Mouse (Mus musculus): Measurements from ENCODE around the gene Klc4.

Klc4 gene

DNA sequence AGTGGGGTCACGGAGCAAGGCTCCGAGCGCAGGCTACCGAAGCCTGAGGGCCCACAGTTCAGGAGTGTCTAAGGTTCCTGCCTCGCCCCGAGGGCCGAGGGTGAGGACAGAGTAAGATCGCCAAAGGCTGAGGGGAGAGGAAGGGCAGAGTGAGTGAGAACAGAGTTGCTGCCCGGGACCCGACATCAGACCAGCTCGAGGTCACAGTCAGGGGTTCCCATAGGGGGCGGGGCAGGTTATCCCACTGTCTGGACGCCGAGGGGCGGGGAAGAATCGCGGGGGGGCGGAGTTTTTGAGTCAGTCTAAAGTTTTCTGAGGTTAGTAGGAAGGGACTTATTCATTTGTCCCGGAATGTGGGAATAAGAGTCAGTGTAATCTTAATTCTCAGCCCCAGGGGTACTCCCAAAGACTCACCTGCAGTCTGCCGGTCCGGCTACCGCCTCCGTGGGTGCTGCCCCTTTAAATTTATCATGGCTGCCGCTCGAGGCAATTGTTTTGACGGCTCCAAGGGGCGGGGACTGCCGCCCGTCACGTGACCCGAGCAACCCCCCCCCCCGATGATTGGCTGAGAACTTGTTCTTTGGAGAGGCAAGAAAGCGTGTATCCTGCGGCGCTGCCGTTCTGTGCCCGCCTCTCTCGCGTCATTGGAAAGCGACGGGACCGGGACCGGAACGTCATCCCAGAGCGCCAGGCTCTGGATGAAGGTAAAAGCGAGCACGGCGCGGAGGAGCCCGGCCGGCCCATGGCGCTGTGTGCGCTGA, at the start of gene Klc4, which contains the start of gene Mrpl2:
Klc4 (minus strand) TSS at position 462 of the 761 bp plus-strand sequence.
Mrpl2 (plus strand) TSS at position 669 of the 761 bp plus-strand sequence.
- in situ Hi-C loops (cut with MboI; ENCODE audit: unreplicated experiment in 2 of 2): loop anchor here in 1 of 2 experiments (10.0 kb wide), 1 partner anchor 129 kb away; the partner anchor contains the start of gene 2310039H08Rik

GRCm38 (mm10) chr17:46694517-46695063, 48.8 kb upstream of the Klc4 start:
- in situ Hi-C loops (cut with MboI; ENCODE audit: unreplicated experiment in 2 of 2): no loop called here

DNA sequence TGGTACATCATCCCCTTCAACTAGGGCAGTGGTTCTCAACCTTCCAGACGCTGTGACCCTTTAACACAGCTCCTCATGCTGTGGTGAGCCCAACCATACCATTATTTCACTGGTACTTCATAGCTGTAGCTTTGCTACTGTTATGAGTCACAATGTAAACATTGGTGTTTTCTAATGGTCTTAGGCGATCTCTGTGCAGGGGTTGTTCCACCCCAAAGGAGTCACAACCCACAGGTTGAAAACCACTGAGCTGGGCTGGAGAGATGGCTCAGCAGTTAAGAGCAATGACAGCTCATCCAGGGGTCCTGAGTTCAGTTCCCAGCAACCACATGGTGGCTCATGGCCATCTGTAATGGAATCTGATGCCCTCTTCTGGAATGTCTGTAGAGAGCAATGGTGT, 45.6 kb upstream of the Klc4 start:
- in situ Hi-C loops (cut with MboI; ENCODE audit: unreplicated experiment in 2 of 2): no loop called here

DNA sequence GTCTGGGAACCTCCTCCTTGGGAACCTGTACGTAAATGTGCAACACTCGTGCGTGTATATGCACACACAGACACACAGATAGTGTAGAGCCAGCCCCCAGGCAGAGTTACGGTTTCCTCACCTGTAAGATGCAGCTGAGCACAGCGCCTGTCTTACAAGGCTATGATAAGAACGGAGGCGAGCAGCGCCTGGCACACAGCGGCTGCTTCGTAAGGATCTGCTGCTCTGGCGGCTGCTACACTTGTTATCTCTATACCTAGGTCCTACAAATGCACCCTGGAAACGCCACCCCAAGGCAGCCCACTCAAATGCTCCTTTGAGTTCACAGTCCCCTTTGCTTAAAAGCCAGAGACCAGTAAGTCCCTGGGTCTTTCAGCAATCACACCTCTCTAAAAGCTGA, 44.8 kb upstream of the Klc4 start:
- in situ Hi-C loops (cut with MboI; ENCODE audit: unreplicated experiment in 2 of 2): no loop called here

DNA sequence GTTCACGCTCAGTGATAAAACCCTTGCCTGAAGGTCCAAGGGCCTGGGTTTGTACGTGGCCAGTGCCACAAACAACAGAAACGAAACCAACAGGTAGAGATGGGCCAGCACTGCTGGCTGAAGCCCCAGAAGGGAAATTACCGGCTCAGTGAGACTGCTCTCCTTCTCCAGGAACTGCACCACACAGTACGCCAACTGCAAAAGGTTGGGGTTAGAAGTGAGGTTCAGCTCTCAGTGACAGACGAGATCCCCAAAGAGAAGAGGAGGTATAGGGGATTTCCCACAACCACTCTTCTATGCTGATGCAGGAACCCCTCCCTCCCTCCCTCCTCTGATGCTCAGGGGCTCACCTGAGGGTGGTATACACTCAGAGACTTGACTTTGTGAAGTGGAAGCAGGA, 40.1 kb upstream of the Klc4 start:
- in situ Hi-C loops (cut with MboI; ENCODE audit: unreplicated experiment in 2 of 2): no loop called here

GRCm38 (mm10) chr17:46682654-46683389, 37.0 kb upstream of the Klc4 start:
- in situ Hi-C loops (cut with MboI; ENCODE audit: unreplicated experiment in 2 of 2): no loop called here

- in situ Hi-C loops (cut with MboI; ENCODE audit: unreplicated experiment in 2 of 2): no loop called here
Observed at GRCm38 (mm10) chr17:46681466-46682118, 35.8 kb upstream of the Klc4 start.

GRCm38 (mm10) chr17:46680760-46681373, 35.0 kb upstream of the Klc4 start, which contains the start of gene Klhdc3:
TSS of gene Klhdc3 (minus strand) at chr17:46680914.
- in situ Hi-C loops (cut with MboI; ENCODE audit: unreplicated experiment in 2 of 2): no loop called here

GRCm38 (mm10) chr17:46679843-46680759, 34.3 kb upstream of the Klc4 start:
- in situ Hi-C loops (cut with MboI; ENCODE audit: unreplicated experiment in 2 of 2): no loop called here

GRCm38 (mm10) chr17:46678911-46679310, 33.1 kb upstream of the Klc4 start:
- in situ Hi-C loops (cut with MboI; ENCODE audit: unreplicated experiment in 2 of 2): no loop called here

GRCm38 (mm10) chr17:46678416-46678815, 32.6 kb upstream of the Klc4 start, which contains the start of gene Mea1:
TSS of gene Mea1 (plus strand) at chr17:46678793.
- in situ Hi-C loops (cut with MboI; ENCODE audit: unreplicated experiment in 2 of 2): no loop called here

DNA sequence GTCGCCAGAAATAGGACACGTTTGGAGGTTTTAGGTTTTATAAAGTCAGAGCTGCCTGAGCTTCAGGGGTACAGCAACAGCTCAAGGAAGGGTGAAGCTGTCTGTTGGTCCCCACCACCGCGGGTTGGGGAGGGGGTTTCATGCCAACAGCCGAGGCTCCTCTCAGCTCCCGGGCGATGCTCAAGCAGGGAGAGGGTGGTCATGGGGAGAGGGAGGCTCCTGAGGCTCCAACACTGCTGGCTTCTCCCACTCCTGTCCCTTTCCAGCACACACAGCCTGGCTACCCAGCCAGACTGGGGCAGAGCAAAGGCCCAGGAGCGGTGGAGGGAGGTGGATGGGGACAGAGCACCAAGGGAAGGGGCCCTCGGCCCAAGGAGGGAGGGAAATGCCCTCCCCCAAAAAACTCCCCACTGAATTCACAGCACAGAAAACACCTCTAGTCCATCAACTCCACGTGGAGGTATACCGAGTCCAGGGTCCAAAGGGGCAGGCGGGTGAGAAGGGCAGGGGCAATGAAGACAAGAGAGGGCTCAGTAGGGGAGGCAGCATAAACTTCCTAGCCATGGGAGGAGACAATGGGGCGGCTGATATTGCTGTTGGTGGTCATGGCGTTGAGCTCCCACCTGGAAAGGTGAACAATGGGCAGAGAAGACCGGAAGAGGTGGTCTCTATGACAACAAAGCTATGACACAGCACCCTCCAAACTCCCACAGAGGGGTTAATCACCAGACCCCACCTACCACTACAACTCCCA, 28.9 kb upstream of the Klc4 start:
- in situ Hi-C loops (cut with MboI; ENCODE audit: unreplicated experiment in 2 of 2): no loop called here

GRCm38 (mm10) chr17:46673850-46674529, 28.2 kb upstream of the Klc4 start, which contains the start of gene Rrp36:
TSS of gene Rrp36 (minus strand) at chr17:46674352.
- in situ Hi-C loops (cut with MboI; ENCODE audit: unreplicated experiment in 2 of 2): no loop called here

GRCm38 (mm10) chr17:46669911-46670310, 24.1 kb upstream of the Klc4 start:
- in situ Hi-C loops (cut with MboI; ENCODE audit: unreplicated experiment in 2 of 2): no loop called here

DNA sequence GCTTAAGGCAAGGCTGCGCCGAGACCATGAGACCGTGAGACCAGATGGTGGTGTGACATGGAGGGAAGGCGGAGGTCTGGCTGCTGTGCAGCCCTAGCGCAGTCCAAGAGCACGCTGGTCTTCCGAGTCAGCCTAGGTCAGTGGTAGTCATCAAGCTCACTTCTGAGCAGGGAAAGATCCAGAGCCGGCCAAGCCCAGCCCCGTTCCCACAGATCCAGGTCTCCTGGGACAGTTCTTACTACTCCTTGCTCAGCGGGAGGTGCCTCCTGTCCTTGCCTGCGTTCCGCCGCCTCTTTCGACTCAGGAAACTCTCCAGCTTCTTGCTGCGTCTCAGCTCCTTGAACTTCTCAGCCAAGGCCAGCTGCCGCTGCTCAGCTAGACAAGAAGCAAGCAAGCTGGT, 21.9 kb upstream of the Klc4 start:
- in situ Hi-C loops (cut with MboI; ENCODE audit: unreplicated experiment in 2 of 2): no loop called here

- in situ Hi-C loops (cut with MboI; ENCODE audit: unreplicated experiment in 2 of 2): no loop called here
Observed at GRCm38 (mm10) chr17:46662730-46663129, 16.9 kb upstream of the Klc4 start.

DNA sequence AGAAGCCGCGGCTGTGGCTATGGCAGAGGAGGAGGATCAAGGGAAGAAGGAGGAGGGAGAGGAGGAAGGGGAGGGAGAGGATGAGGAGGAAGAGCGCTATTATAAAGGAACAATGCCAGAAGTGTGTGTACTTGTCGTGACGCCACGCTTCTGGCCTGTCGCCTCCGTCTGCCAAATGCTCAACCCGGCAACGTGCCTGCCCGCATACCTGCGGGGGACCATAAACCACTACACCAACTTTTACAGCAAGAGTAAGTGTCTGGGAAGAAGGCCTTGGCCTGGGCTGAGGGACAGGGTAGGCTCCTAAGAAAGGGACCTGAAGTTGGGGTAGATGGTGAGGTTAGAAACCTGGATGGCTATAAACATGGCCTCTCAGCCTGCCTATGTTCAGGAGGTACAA, 16.2 kb upstream of the Klc4 start:
- in situ Hi-C loops (cut with MboI; ENCODE audit: unreplicated experiment in 2 of 2): no loop called here

GRCm38 (mm10) chr17:46661351-46661750, 15.5 kb upstream of the Klc4 start:
- in situ Hi-C loops (cut with MboI; ENCODE audit: unreplicated experiment in 2 of 2): no loop called here

Data from v-Abl transformed pro-B cells (cell line).